Mouse (Mus musculus) embryonic stem cell, embryonic (primary cell): ENCODE measurements around the gene Hist1h2bk.

Source experiments
- CTCF ChIA-PET, 4 experiments: fragments of 300-600 bp in 2 of 4; fragments of 350-600 bp in 2 of 4; sonication (Branson Sonifier 250); formaldehyde crosslinking; loops; one replicate each; lab custom pipeline; 2022; ENCODE audit warnings: inconsistent platforms in 2 of 4; lab: Charles Lee
- POLR2A ChIA-PET, 4 experiments: fragments of 300-600 bp in 2 of 4; fragments of 350-600 bp in 2 of 4; sonication (Branson Sonifier 250); formaldehyde crosslinking; loops; one replicate each; lab custom pipeline; 2022; ENCODE audit warnings: antibody characterized with exemption in 4 of 4, inconsistent platforms in 1 of 4; lab: Charles Lee

The Hist1h2bk gene

DNA sequence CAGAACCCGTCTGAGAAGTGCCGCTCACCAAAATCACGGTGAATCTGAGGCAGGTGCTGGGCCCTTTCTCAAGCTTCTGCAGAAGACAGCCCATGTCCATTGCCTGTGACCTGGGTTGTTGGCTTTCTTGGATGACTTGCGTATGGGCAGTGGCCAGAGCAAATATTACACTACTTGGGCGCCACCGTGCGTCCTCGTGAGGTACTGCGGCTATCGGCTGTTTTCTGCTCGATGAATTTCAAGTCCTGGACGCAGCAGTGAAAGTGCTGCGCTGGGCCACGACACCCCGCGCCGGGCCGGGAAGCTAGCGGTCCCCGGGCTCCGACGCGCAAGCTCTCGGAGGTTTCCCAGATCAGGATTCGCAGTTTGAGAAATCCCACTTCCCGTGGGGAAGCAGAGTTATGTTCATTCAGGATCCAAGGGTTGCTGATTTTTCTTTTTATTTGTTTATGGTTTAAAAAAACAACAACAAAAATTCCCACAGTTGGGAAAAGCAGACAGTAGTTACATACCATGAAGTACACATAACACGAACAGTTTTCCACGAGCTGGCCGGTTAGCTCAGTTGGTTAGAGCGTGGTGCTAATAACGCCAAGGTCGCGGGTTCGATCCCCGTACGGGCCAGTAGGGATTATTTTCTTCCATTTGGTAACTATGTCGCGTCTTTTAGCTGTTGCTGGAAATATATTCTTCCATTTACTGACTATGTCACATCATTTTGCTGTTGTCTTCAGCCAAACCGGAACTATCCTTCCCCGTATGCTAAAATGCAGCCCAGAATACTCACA, 6.8 kb upstream of the Hist1h2bk start:
- ChIA-PET POLR2A (interaction anchor here in 3 of 4 experiments (0.6 to 10.4 kb wide), 40 partner anchors 9 to 1722 kb away, joined by 3 to 225 read pairs (median 4); partner anchors contain the start of genes Hist1h2ag (in 3 of the 3), Hist1h2bj (in 3 of the 3), Hist1h4i (in 2 of the 3) and Pom121l2 (in 2 of the 3)), CTCF (interaction anchor here (0.6 to 2.0 kb wide), 16 partner anchors 14 to 1373 kb away, joined by 3 to 10 read pairs (median 4); partner anchors contain the start of gene Pom121l2 (in 1 of the 4))

DNA sequence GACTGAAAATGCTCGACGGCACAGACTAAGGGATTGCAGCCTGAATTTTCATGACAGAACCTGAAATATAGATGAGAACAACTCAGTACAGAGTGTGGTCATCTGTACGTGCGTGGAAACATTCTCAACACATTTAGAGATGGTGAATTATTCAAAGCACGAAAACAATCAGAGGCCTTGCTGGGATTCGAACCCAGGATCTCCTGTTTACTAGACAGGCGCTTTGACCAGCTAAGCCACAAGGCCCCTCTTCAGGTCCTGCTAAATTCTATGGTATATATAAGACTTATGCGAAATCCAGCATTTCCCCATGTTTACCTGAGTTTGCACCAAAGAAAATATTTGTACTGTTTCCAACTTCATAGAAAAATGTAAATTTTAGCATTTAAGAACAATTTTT, 5.7 kb upstream of the Hist1h2bk start:
- ChIA-PET POLR2A (interaction anchor here in 3 of 4 experiments (0.6 to 10.4 kb wide), 18 partner anchors 11 to 1721 kb away, joined by 3 to 225 read pairs (median 5); partner anchors contain the start of genes Hist1h2ag (in 3 of the 3), Hist1h2bj (in 3 of the 3), Hist1h4i (in 2 of the 3) and Hist1h2ab (in 1 of the 3)), CTCF (interaction anchor here in 3 of 4 experiments (0.6 to 2.0 kb wide), 7 partner anchors 14 to 1372 kb away, joined by 3 to 10 read pairs (median 4); no protein-coding TSS in a partner anchor)

DNA sequence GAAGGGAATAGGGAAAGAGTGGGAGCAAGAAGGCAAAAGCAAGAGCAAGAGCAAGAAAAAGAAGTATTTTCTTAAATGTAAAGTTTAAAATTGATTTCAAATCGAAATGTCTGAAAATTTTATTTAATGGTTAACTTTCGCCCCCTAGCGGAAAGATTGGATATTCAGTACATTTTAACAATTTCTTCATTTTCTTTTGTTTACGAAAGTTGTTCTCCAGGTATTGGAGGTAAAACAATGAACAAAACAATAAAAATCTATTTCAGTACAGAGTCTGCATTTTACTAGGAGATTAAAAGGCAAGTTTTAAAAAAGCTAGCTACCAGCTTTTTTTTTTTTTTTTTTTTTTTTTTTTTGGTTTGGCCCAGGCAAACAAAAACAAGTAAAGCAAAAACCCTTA, 5.2 kb upstream of the Hist1h2bk start:
- ChIA-PET POLR2A (interaction anchor here in 3 of 4 experiments (0.6 to 10.4 kb wide), 13 partner anchors 10 to 1501 kb away, joined by 3 to 225 read pairs (median 5); partner anchors contain the start of genes Hist1h2ag (in 2 of the 3), Hist1h2bj (in 2 of the 3), Hist1h4i (in 2 of the 3) and Hist1h3h (in 1 of the 3)), CTCF (interaction anchor here in 2 of 4 experiments (0.6 to 1.5 kb wide), 4 partner anchors 14 to 780 kb away, joined by 3 to 6 read pairs (median 3); no protein-coding TSS in a partner anchor)

DNA sequence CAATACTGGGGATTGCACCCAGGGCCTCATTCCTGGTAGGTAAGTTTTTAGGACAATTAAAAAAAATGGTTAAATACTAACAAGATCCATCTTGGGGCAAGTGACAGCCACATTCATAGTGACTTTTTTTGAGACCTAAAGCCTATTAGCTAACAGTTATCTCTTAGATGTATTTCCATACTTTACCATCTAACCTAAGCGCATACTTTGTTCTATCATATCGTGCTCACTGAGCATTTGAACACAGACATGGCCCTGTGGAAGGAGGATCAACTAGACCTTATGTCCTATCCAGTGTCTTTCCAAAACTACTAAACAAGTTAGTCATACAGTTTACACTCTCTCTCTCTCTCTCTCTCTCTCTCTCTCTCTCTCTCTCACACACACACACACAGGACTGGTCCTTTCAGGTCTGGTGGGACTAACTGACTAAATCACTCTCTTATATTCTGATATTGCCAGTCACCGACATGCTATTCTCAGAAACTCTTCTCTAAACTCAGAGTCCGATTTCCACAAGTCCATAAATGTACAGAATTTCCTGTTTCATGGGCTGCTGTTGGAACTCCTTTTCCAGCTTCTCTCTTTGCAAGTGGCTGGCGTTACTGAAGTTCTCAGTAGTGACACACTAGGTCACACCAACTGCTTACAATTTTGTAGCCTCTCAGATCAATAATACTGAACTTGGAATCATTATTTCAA, 1.8 kb upstream of the Hist1h2bk start:
- CTCF ChIA-PET: interaction anchor here in 1 of 4 experiments (0.9 to 2.5 kb wide), 2 partner anchors 10 to 60 kb away, joined by 3 to 9 read pairs; partner anchors contain the start of genes Hist1h2ag and Hist1h2bj
- POLR2A ChIA-PET: interaction anchor here in 3 of 4 experiments (0.5 to 10.4 kb wide), 50 partner anchors 8 to 1588 kb away, joined by 3 to 225 read pairs (median 7); partner anchors contain the start of genes Hist1h2ag (in 3 of the 3), Hist1h2bj (in 3 of the 3), Hist1h2ai (in 2 of the 3) and Hist1h2bl (in 2 of the 3)

DNA sequence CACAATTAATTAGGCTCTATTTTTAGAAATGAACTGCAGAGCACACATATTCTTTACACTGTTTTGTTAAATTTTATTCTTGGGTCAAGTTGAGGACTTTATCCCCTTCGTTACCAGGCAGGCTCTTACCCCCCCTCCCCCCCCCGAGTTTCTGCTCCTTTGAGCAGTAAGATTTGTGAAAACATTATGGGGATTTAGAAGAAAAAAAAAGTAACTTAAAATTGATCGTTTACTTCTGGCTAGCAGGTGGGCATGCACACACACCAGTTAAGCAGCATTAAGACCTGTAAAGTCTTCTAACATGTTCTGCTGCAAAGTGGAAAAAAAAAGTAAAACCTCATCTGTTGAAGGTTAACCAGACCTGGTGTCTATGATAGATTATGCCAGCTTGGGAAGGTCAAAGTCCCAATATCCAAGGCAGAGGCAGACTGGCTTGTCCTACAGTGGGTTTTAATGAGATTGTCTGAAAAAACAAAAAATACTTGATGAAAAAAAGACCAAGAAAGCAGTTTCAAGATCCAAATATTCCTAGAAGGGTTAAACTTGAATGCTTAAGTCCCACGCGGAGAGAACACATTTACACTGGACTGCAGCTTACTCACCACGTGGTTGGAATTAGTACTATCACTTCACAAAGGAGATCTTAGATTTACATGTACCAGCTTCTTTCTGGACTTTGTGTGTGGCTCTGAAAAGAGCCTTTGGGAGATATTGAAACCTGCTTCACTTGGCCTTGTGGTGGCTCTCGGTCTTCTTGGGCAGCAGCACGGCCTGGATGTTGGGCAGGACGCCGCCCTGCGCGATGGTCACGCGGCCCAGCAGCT, 1.0 kb upstream of the Hist1h2bk start:
- POLR2A ChIA-PET: interaction anchor here (0.5 to 10.4 kb wide), 144 partner anchors 8 to 1799 kb away, joined by 3 to 225 read pairs (median 6); partner anchors contain the start of genes Hist1h1a (in 3 of the 4), Hist1h1b (in 3 of the 4), Hist1h2ag (in 3 of the 4) and Hist1h2an (in 3 of the 4)
- CTCF ChIA-PET: interaction anchor here in 2 of 4 experiments (0.7 to 2.5 kb wide), 2 partner anchors 9 to 108 kb away, joined by 3 to 9 read pairs; partner anchors contain the start of genes Hist1h2ag (in 1 of the 2) and Hist1h2bj (in 1 of the 2)

DNA sequence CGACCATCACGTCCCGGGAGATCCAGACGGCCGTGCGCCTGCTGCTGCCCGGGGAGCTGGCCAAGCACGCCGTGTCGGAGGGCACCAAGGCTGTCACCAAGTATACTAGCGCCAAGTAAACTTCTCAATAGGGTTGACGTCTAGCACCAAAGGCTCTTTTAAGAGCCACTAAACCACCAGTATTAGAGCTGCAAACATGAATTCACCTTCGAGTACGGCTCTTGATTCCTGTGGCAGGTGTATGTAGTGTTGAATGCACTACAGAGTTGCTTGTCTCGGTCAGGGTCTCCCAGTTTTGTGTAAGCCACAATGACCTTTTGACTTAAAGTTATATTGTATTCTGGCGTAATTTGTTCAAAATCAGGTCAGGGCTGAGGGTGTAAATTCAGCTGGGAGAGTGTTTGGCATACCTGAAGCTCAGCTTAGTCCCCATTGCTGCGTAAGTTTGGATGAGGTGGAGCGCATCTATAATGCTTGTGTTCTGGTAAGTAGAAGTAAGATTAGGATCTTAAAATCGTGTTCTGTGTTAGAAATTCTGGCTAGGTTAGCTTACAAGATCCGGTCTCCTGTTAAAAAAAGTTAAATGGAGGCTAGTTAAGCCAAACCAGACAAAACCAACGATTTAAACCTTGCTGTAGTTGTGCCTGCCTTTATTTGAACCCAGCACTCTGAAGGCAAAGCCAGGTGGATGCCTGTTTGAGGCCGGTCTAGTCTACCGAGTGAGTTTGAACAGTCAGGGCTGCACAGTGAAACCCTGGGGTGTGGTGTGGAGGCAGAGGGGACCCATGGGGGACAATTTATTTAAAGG, 683 bp downstream of the Hist1h2bk start:
- CTCF ChIA-PET: interaction anchor here in 1 of 4 experiments (1.2 to 2.5 kb wide), 3 partner anchors 7 to 1365 kb away, joined by 3 to 9 read pairs (median 8); partner anchors contain the start of genes Hist1h2ag, Hist1h2bj and Hist1h2bl
- POLR2A ChIA-PET: interaction anchor here (0.6 to 10.4 kb wide), 127 partner anchors 7 to 1727 kb away, joined by 3 to 225 read pairs (median 6); partner anchors contain the start of genes Hist1h1b (in 3 of the 4), Hist1h2ag (in 3 of the 4), Hist1h2an (in 3 of the 4) and Hist1h2bj (in 3 of the 4)

DNA sequence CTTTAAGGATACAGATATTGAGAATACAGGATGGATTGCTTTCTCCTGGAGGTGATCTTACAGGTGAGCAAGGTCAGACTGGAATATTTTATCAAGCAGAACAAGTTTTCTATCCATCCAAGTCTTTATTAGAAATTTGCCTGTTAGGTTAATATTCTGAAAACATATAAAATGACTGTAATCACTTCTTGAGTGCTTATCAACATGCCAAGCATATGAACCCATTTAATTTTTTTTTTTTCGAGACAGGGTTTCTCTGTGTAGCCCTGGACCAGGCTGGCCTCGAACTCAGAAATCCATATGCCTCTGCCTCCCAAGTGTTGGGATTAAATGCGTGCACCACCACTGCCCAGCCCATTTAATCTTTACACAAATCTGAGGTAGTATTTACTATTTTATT, 1.3 kb downstream of the Hist1h2bk start:
- POLR2A ChIA-PET: interaction anchor here (0.8 to 10.4 kb wide), 44 partner anchors 6 to 1714 kb away, joined by 3 to 225 read pairs (median 12); partner anchors contain the start of genes Hist1h1b (in 3 of the 4), Hist1h2ag (in 2 of the 4), Hist1h2an (in 2 of the 4) and Hist1h2bj (in 2 of the 4)
- CTCF ChIA-PET: interaction anchor here in 1 of 4 experiments (1.6 kb wide), 1 partner anchor 1365 kb away, joined by 8 read pairs; no protein-coding TSS in a partner anchor

DNA sequence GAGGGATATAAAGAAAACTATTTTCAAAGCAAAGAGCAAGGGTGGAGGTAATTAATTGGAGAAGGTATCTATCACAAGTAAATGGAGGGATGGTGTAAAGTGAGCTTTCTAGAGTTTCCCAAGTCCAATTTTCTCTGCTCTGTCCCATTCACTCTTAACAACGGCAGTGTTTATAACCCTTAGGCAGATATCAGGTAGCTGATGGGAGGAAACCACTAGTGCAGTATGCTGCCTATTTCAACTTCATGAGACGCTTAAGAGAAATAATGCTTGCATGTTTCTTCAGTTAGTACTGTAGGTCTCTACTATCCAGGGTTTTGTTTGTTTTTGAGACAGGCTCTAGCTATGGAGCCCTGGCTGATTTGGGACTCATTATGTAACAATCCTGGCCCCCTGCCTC, 1.7 kb downstream of the Hist1h2bk start:
- ChIA-PET POLR2A (interaction anchor here in 3 of 4 experiments (0.7 to 10.4 kb wide), 26 partner anchors 6 to 1544 kb away, joined by 3 to 225 read pairs (median 12); partner anchors contain the start of genes Hist1h2ag (in 2 of the 3), Hist1h2an (in 2 of the 3), Hist1h2bj (in 2 of the 3) and Hist1h2bp (in 2 of the 3)), CTCF (no interaction called here)

DNA sequence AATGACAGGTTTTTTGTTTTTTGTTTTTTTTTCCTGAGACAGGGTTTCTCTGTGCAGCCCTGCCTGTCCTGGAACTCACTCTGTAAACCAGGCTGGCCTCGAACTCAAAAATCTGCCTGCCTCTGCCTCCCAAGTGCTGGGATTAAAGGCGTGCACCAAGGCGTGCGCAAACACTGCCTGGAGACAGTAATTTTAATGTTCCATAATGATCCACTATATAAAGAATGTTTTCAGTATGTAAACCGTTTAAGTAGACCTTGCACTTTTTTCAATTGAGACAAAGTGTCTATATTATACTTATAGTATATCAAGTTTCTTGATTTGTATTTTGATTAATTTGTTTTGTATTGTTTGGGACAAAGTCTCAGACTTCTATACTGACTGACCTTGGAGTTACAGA, 3.7 kb downstream of the Hist1h2bk start:
- ChIA-PET POLR2A (interaction anchor here in 3 of 4 experiments (0.7 to 10.5 kb wide), 19 partner anchors 6 to 1644 kb away, joined by 3 to 225 read pairs (median 4); partner anchors contain the start of genes Hist1h2ah (in 2 of the 3), Hist1h2ai (in 2 of the 3), Hist1h2bk (in 2 of the 3) and Hist1h2bl (in 2 of the 3)), CTCF (no interaction called here)

DNA sequence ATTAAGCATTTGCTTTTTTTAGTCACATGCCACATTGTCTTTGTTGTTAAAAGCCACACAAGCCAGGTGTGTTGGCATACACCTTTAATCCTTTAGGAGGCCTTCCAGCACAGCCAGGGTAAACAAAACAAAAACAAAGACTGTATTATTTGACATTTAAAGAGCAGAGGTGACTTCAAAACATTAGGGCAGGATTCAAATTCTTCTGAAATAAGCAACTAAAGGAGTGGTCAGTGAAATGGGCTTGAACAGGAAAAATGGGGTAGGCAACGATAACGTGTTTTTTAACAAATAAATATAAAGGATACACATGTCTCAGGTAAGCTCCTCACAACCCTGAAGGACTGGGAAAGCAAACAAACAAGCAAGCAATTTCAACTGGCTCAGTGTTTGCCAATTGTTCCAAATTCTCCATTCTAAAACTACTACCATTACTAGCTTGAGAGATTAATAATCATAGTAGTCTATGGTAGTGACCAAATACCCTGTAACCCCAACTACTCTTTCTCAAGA, 4.3 kb downstream of the Hist1h2bk start:
- CTCF ChIA-PET: interaction anchor here in 1 of 4 experiments (1.6 kb wide), 1 partner anchor 11 kb away, joined by 4 read pairs; no protein-coding TSS in a partner anchor
- POLR2A ChIA-PET: interaction anchor here in 3 of 4 experiments (0.6 to 10.5 kb wide), 65 partner anchors 7 to 1723 kb away, joined by 3 to 225 read pairs (median 4); partner anchors contain the start of genes Hist1h2bl (in 3 of the 3), Hist1h3h (in 3 of the 3), Hist1h2ae (in 2 of the 3) and Hist1h2af (in 2 of the 3)

DNA sequence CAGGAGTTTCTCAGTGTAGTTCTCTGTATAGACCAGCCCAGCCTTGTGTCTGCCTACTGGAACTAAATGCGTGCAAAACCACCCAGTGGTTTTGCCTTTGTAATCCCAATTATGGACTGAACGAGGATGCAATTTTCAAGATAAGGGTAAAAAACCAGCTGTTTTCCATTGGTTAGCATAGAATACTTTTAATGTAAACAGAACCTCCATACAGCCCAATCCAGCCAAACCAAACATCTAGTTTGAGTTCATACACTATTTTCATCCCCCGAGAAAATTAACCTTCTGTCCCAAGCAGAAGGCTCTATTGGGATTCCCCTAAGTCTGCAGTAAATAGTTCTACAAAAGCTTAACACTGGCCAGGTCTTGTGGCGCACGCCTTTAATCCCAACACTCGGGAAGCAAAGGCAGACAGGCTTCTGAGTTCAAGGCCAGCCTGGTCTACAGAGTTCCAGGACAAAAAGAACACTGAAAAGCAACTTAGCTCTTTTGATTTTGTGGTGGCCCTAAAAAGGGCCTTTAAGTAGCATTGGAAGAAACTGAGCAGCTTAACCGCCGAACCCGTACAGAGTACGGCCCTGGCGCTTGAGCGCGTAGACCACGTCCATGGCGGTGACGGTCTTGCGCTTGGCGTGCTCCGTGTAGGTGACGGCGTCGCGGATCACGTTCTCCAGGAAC, 4.9 kb downstream of the Hist1h2bk start:
- ChIA-PET CTCF (interaction anchor here in 1 of 4 experiments (1.6 kb wide), 1 partner anchor 10 kb away, joined by 4 read pairs; no protein-coding TSS in a partner anchor), POLR2A (interaction anchor here in 3 of 4 experiments (0.6 to 10.5 kb wide), 72 partner anchors 8 to 1722 kb away, joined by 3 to 225 read pairs (median 4); partner anchors contain the start of genes Hist1h2bl (in 3 of the 3), Hist1h3h (in 3 of the 3), Hist1h1b (in 2 of the 3) and Hist1h2ae (in 2 of the 3))

DNA sequence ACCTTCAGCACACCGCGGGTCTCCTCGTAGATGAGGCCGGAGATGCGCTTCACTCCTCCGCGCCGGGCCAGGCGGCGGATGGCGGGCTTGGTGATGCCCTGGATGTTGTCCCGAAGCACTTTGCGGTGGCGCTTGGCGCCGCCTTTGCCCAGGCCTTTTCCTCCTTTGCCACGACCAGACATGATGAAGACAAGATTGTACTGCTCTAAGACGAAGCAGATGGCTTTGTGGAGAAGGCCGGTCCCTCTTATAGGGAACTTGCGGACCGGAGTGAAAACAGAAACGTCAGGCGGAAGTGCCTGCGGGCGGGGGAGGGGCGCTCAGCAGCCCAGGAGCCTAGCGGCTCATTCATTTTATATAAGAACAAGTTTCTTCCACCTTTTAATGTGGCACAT, 5.5 kb downstream of the Hist1h2bk start, which contains the start of gene Hist1h4i:
TSS of gene Hist1h4i (minus strand) at position 221 of the 395 bp plus-strand sequence.
- ChIA-PET POLR2A (interaction anchor here in 3 of 4 experiments (0.6 to 10.5 kb wide), 50 partner anchors 8 to 1722 kb away, joined by 3 to 225 read pairs (median 7); partner anchors contain the start of genes Hist1h3h (in 3 of the 3), Hist1h2ac (in 2 of the 3), Hist1h2af (in 2 of the 3) and Hist1h2ah (in 2 of the 3)), CTCF (interaction anchor here in 1 of 4 experiments (1.6 kb wide), 1 partner anchor 10 kb away, joined by 4 read pairs; no protein-coding TSS in a partner anchor)
